Mouse (Mus musculus): ENCODE results near the gene Olig2. TPM values are rescaled to one million over a fixed set of nuclear protein-coding genes. Genes with fewer than 3 reads are reported as not detected.

Olig2 gene
- not detected in 2 replicates for total RNA-seq (2017)

DNA sequence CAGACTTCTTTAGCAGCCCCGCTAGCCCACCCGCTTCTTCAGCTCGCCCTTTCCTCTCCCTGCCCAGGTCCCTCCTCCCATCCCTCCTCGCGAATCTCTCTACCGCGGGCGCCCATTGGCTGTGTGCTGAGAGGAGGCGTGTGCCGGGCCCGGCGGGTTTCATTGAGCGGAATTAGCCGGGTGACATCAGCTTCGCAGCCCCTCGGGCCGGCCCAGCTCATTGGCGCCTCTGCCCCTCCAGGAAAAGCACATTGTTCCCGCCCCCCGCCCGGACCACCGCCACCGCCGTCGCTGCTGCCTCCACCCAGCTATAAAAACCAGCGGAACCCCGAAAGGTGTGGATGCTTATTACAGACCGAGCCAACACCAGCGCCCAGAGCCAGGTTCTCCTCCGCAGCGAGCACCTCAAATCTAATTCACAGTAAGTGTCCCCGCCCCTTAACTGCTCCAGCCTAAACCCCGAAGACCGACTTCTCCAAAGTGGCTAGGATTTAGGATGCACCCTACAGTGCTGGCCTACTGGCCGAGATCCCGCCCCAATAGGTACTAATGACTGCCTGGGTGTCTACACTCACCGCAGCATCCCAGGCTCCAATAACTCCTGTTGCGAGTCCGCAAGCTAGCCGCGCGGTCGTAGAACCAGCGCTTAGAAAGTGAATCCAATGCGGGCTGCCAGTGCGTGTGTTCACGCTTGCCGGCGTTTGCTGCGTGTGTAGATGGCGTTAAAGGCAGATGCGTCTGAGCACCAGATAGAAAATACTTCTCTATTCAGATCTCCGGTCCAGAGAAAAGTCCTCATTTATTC lies at the start of gene Olig2:
TSS of gene Olig2 (plus strand) at position 225 of the 805 bp plus-strand sequence.
- 0 out of 2 replicates have a peak, but pooled peaks have one; percentile 33 for ATAC-seq (replicated peaks; ENCODE audit: low read depth, poor library complexity, severe bottlenecking)

DNA sequence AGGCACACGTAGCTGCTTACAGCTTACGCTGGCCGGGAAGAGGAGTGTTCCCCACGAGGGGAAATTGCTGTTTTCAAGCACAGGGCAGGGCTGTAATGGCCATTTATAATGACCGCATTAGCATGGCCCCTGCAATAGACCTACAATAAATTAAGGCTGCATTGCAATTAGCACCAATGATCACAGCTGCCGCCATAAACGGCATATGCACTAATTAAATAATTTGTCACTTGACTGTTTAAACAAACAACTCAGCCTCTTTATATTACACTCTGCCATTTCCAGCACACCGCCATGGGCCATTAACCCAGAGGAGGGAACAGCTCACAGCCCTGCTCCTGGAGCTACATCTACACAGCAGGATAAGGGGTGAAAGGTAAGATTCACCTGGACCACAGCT lies 49.4 kb upstream of the Olig2 start:
- 0 out of 2 replicates have a peak, but pooled peaks have one; percentile 15 for ATAC-seq (replicated peaks; ENCODE audit: low read depth, poor library complexity, severe bottlenecking)

DNA sequence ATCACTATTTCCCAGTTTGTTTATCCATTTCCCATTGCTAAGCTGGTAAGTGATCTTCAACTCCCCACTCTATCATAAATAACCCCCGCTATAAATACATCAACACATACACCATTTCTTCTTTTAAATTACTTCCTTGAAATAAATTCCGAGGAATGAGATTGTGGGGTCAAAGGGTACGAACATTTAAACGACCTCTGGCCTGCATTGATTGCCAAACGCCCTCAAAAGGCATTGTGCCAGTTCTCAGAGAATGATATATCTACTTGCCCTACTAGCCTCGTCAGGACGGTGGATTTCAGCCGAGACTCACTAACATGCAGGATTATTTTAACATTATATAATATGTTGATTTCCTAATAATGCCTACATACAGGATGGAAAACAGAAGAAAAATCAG lies 38.2 kb upstream of the Olig2 start:
- no peak for ATAC-seq (replicated peaks; ENCODE audit: low read depth, poor library complexity, severe bottlenecking)

DNA sequence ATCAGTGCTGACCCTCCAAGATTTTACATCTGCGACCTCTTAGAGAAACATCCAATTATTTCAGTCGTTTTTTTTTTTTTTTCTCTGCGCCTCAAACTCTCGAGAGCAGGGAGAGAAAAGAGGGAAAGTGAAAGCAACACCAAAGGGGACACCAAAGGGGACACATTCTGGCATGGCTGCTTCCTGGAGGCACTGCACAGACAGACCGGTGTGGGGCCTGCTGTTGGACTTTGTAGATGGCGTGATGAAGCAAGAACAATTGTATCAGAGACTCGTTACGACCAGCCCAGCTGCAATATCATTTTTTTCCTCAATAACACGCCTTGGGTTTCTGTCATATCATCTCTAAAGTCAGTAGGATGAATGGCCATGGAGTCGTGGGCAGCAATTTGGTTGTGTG lies 37.6 kb upstream of the Olig2 start:
- ATAC-seq (replicated peaks; ENCODE audit: low read depth, poor library complexity, severe bottlenecking) = no peak

DNA sequence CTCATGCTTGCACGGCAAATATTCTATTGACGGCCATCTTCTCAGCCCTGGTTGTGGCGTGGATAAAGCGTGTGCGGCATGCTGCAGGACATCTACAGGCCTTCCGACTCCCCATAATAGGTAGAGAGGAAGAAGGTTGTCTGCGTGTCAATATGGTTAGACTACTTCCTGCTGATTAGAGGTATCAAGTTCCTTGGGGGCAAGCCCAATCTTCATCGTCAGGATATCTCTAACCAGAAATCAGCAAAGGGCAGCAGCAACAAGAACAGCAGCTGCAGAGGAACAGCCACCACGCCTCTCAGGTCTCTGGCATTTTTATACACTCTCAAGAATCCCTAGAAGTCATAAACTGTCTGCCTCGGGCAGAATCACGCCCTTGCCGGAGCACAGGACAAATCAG lies 37.0 kb upstream of the Olig2 start:
- no peak for ATAC-seq (replicated peaks; ENCODE audit: low read depth, poor library complexity, severe bottlenecking)

DNA sequence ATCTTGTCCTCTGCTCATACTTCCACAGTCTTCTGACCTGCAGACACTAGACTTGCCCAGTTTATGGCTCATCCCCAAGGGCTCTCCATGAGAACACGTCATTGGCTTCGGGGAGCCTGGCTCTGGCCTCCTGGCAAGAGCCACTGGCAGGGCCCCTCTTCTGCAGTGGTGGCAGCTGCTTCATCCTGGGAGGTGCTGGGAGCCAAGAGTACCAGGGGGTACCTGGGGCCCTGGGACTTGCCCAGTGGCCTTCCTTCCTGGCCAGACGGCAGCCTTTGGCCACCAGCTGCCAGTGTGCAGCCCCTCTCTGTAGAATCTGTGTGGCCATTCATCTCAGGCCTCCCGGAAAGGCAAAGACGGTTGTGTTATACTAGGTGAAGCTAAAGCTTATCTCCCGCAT lies 34.0 kb upstream of the Olig2 start:
- no peak for ATAC-seq (replicated peaks; ENCODE audit: low read depth, poor library complexity, severe bottlenecking)

DNA sequence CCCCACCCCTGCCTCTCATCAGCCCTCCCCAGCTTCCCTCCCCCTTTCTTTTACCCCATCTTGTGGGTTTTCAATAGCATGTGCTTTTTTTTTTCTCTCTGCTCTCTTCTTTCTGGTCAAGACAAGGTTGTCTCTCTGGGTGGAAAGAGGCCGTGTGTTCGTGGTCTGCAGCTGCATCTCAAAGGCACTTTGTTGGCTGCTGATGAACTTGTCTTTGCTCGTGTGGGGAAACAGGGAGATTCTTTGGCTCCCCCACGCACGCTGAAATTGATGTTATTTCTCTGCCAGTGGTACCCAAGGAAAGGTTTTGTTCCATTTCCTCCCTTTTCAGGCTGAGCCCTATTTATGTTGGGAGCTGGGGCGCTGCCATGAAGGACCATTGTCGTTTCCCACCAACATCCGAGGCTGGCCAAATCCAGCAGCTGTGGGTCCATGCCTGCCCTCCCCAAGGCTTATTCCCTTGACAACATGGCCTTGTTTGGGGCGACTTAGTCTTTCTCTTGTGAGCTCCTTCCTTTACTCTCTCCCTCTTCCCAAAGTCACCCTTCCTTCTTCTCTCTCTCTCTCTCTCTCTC lies 33.5 kb upstream of the Olig2 start:
- ATAC-seq (replicated peaks; ENCODE audit: low read depth, poor library complexity, severe bottlenecking) = no peak

DNA sequence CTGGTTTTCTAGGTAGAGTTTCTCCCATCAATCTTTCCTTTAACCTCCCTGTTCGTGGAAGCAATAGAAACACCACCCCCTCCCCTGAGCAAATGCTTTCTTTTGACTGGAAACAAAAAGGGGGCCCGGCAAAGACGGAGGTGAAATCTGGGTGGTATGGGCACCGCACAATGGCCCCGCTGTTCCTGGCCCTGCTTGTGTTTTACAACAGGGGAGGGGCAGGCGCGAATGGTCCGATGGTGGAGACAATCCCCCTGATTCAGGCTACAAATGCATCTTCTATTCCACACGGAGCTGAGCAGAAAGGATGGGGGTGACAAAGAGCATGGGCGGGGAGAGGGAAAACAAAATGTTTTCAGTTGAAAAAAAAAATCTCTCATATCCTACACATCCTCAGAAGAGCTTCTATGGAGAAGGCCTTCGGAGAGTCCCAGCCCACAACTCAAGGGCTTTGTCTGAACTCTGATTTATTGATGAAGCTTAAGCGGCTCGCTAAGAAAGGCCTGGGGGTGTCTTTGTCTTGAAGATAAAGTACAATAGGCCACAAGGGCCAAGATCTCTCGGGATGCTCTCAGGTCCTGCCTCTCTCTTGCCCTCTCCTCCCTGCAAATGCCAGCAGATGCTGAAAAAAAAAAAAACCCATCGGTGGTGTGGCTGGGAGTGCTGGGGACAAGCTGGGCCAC lies 32.4 kb upstream of the Olig2 start:
- ATAC-seq (replicated peaks; ENCODE audit: low read depth, poor library complexity, severe bottlenecking) = no peak

DNA sequence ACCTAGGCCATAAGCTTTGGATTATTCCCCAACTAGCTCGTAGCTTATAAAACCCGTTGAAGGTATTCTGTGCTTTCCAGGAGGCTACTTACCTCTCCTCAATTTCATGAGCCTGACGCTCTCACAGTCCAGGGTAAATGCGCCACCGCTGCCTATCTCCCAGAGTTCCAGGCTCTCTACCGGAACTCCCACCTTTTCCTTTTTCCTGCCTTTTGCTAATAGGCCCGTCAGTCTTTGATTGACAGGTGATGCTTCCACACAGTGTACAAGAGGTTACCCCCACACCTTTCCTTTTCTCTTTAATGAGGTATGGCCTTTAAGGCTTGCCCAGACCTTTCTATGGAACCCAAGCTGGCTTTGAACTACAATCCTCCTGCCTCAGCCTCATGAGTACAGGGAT lies 25.4 kb upstream of the Olig2 start:
- ATAC-seq (replicated peaks; ENCODE audit: low read depth, poor library complexity, severe bottlenecking) = no peak

DNA sequence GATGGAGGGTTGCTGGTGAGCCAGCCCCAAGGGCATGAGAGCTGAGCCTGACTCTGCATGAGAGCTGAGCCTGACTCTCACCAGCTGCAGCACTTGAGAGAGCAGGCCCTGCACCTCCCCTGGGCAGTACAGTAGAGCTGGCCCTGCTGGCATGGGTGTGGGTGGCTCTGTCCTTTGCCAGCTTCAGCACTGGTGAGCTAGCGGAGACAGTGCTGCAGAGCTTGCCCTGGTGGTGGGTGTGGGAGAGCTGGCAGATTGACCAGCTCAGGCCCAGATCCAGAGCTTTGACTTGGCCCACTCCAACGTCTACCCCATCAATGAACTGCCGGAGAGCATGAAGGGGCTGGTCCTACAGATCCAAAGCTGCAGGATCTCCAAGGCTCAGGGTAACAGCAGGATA lies 22.3 kb upstream of the Olig2 start:
- no peak for ATAC-seq (replicated peaks; ENCODE audit: low read depth, poor library complexity, severe bottlenecking)

DNA sequence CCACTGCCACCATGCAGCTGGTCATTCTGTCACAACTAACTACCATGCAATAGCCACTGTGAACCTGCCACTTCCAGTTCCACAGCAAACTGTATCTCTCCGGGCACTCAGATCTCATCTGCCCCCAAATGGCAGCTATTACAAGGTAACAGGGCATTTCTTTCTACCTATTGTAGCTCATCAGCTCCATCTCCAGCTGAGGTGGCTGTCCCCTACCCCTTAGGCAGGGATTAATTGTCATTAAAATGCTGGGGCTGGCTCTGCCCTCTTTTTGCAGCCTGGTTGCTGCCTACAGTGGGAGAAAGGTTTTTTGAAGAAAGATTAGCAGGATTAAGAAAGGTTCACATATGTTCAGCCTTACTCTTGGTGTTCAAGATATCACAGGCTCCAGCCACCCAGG lies 18.9 kb upstream of the Olig2 start:
- no peak for ATAC-seq (replicated peaks; ENCODE audit: low read depth, poor library complexity, severe bottlenecking)

DNA sequence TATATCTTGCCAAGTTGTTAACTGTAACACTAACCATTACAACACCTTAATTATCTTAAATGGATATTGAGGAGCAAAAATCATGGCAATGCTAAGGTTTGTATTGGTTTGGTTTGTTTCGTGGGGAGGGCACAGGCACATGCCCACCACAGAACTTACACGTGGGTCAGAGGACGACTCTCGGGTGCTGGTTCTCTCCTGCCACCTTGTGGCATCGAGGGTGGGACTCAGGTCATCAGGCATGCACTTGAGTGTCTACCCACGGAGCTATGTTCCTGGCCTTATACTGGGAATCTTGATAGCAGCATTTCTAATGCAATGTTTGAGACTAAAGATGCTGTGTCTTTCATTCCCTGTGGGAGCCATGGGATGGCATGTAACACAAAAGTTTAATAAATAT lies 8.2 kb upstream of the Olig2 start:
- peak; percentile 37; the same call in 1 of the 2 replicates for ATAC-seq (replicated peaks; ENCODE audit: low read depth, poor library complexity, severe bottlenecking)

DNA sequence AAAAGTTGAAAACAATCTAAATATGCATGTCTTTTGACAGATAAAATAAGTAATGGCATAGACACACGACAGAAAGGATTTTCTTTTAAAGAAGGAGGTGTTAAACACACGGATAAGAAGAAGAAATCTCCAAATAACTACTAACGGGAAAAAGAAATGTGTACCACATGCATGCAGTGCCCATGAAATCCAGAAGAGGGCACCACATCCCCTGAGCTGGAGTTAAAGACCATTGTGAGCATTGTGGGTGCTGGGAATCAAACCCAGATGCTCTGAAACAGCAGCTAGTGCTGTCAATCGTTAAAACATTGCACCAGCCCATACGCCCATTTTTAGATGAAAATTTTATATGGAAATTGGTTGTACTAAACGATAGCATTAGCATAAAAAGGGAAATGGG lies 7.3 kb upstream of the Olig2 start:
- no peak for ATAC-seq (replicated peaks; ENCODE audit: low read depth, poor library complexity, severe bottlenecking)

DNA sequence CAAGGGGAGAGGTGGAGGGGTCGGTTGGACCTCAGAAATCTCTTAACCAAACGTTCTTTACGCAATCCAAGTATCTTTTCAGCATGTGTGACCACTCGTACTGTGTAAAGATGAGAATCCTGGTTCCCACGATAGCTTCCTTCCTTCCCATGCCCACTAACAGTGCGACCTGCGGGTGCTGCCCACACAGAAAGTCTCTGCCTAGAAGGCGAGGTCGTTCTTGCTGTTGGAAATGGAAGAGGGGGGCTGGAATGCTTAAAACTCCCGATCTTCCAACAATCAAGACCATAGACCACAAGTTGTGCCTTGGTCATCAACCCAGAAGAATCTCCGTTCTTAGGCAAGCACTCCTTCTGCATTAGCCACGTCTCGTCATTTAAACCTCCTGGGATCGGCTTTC lies 6.0 kb upstream of the Olig2 start:
- ATAC-seq (replicated peaks; ENCODE audit: low read depth, poor library complexity, severe bottlenecking) = no peak

DNA sequence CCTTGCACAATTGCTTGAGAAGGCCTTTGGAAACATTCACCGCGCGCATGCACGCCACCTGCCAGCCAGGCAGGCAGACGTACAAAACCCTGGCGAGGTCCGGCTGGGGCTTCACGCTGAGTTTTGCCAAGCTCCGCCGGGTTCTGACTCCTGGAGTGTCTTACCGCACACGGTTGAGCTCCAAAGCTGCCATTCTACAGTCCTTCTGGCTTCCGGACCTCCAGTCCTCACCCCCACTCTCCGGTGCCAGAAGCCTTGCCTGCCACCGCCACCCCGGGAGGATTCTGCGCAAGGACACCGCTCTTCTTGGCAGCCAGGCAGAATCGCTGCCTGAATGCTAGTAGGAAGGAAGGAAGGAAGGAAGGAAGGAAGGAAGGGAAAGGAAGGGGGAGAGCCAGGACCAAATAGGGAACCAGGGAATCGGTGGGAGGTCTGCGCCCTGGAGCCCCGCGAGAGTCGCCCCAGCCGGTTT lies 3.0 kb upstream of the Olig2 start:
- ATAC-seq (replicated peaks; ENCODE audit: low read depth, poor library complexity, severe bottlenecking) = no peak

DNA sequence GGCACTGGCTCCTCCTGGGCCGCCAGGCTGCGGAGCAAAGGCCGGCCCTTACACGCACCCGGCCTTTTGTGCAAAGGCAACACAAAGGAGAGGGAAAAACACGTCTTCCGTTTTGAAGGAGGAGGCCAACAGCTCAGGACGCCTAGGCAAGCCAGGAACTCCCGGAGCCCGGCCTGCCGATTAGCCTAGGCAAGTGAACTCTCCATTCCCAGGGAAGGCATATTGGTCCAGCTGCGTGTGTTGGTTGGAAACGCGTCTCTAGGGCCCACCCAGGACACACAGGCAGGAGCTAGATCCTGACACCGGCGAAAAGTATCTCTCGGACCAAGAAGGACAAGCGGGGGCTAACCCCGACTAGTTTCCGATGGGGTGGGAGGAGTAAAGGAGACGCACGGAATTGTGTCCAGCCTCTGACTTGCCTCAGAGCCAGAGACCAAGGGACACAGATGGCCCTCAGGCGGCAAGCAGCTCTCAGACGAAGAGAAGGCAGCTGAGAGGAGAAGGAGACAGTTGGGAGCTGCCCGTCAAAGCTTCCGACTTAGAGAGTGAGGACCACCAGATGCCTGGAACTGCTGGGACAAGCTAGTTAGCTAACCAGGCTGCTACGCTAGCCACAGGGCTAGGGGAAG lies 2.5 kb upstream of the Olig2 start:
- ATAC-seq (replicated peaks; ENCODE audit: low read depth, poor library complexity, severe bottlenecking) = no peak

DNA sequence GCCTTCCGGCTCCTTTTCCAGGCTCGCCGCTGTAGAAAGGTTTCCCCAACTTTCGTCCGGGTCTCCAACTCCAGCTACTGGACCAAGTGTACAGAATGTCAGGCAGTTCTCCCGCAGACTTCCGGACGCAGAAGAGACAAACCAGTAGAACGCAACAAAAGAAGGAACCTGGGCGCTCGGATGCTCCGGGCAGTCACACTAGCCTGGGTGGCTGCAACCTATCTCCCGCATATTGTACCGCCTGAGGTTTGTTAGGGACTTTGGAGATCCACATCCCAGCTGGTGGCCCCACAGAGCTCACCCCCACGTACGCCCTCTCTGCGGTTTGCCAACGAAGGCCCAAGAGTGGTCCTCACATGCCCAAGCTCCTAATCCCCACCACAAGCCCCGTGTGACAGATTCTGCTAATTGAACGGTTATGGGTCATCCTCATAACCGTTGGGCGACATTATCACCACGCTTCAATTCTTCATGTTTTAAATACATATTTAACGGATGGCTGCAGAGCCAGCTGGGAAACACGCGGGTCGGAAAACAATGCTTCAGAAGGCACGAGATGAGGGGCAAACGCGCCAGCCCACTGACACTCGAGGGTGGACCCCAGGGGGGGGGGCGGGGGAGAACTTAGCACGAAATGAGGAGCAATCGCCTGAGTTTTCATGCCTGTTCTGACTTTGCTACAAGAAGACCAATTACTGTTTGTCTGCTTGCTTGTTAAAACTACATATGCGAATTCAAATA lies 1.8 kb upstream of the Olig2 start:
- ATAC-seq (replicated peaks; ENCODE audit: low read depth, poor library complexity, severe bottlenecking) = no peak

DNA sequence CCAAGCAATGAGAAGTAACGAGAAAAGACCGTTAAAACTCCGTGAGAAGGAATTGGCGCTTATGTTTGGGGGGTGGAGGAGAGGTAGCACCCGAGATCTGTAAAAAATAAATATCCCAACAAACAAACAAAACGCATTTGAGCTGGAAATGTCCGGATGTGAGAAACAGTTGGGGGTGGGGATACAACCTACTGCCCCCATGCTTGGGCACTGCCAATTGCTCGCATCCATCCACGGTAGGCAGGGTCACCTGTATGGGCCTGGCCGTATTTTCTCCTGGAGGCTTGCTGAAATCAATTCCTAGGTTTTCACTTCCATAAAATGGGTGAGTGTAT lies 1.2 kb upstream of the Olig2 start:
- ATAC-seq (replicated peaks; ENCODE audit: low read depth, poor library complexity, severe bottlenecking) = no peak

DNA sequence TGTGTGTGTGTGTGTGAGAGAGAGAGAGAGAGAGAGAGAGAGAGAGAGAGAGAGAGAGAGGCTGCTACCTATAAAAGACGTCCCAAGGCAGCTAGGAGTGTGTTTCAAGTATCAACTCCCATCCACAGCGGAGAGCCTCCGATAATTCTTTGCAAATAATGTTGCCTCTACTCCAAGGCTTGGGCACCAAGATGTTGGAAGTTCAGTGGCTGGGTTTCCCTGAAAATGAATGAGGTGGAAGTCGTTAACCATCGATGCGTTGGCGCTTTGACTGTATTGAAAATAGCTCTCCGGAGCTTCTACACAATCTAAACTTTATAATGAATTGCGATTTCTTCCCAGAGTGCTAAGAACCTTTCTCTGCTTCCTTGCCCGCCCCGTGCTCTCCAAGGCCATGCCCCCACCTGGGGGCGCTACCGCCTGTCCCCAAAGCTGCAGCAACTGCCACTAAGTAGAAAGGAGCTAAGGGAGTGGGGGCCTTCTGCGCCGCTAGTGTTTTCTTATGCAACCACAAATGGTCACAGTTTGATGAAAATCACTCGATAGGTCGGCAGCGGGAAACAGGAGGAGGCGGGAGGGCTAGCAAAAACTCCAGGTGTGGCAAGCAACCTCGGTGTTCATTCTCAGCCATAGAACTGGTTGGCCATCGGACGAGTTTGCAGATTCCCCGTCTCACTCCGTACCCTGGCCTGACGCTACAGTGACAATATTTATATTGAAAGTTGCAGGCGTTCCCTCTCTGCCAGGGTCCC lies 600 bp upstream of the Olig2 start:
- ATAC-seq (replicated peaks; ENCODE audit: low read depth, poor library complexity, severe bottlenecking) = no peak

Measured in common myeloid progenitor, adult 5-6 weeks (primary cell).